Mouse (Mus musculus) brain, embryonic 14.5 days (tissue): Measurements from ENCODE around the gene Trim37.

Experiments
- CTCF ChIP-seq: fragments of 200-500 bp; IDR thresholded peaks from 2 replicates; pipeline ENCODE4 v1.5.1; 2012; ENCODE audit warnings: inconsistent platforms, mild to moderate bottlenecking, moderate library complexity, borderline replicate concordance; ENCODE audit not compliant: insufficient read depth, insufficient read length; ENCODE audit errors: extremely low read depth
- POLR2A ChIP-seq: fragments of 200-500 bp; IDR thresholded peaks from 2 replicates; pipeline ENCODE4 v1.6.1; 2012; ENCODE audit warnings: mild to moderate bottlenecking, inconsistent platforms, borderline replicate concordance; ENCODE audit not compliant: poor library complexity, insufficient read depth, insufficient read length, severe bottlenecking; ENCODE audit errors: extremely low read depth

DNA sequence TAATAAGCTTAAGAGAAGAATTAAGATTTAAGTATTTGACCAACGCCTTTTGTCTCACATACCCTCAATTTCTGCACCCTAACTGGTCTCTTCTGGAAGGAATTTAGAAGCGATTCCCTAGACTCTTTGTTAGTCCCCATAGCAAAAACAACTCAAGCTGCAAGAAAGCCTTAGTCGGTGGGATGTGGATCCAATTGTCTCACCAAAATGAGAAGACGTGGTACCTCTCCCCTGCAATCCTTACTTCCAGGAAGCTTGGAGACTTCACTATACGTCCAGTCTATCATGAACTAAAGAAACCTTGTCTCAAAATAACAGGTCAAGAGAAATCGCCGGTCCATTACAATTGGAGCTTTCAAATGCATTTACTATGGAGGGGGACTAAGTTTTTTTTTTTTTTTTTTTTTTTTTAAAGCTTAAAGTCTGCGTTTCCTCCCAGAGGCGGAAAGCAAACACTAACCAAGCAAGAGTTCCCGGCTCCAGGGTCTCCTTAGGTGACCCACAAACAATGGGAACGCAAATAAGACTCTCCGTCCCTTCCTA, 525 bp upstream of the Trim37 start:
- TF ChIP-seq POLR2A (no peak), CTCF (no peak)
